Mouse (Mus musculus): ENCODE measurements around the gene Yju2.

- TF ChIP-seq CTCF (conservative IDR thresholded peaks at IDR 0.05 in 1 of 2, IDR thresholded peaks at IDR 0.05 in 1 of 2; ENCODE audit: low read depth in 2 of 2, low read length in 2 of 2), result no peak
- TF ChIP-seq SMC3 (IDR thresholded peaks at IDR 0.05; ENCODE audit: low read depth, low read length), result no peak
- no peak for TF ChIP-seq IRF4 (IDR thresholded peaks at IDR 0.05; ENCODE audit: low read depth, low read length)
- TF ChIP-seq POLR2A (IDR thresholded peaks at IDR 0.05; ENCODE audit: low read depth, low read length), result no peak
- TF ChIP-seq NELFE (IDR thresholded peaks at IDR 0.05; ENCODE audit: low read depth, low read length), result no peak
- no peak for TF ChIP-seq KAT2A (IDR thresholded peaks at IDR 0.05; ENCODE audit: insufficient replicate concordance, low read length)
Observed at GRCm38 (mm10) chr17:55957726-55958583, 944 bp upstream of the Yju2 start.
